Mouse (Mus musculus): ENCODE data around the gene Gm20388. TPM values are rescaled to one million over a fixed set of nuclear protein-coding genes. Genes with fewer than 3 reads are reported as not detected.

The Gm20388 gene
- polyA plus RNA-seq, 1 experiment from 2014 or later = 47.1 TPM

- Histone ChIP-seq H3K27ac (no peak overlapping the region), H3K79me2 (ENCODE audit: inconsistent target) (no peaks in the 10 kb centered on the region), H3K36me3 (ENCODE audit: inconsistent target) (no peaks in the 10 kb centered on the region), H3K4me3 (ENCODE audit: inconsistent target) (no peak overlapping the region)
- WGBS (ENCODE audit: missing documents) = 76% methylated on average over 16 of the region's 16 CpGs
Observed at GRCm38 (mm10) chr8:123813173-123813891, 3902.7 kb downstream of the Gm20388 start.

GRCm38 (mm10) chr8:123813892-123814266 lies 3903.2 kb downstream of the Gm20388 start:
- 89% methylated on average over 4 of the region's 4 CpGs for WGBS (ENCODE audit: missing documents)
- Histone ChIP-seq H3K36me3 (ENCODE audit: inconsistent target) (no peaks in the 10 kb centered on the region), H3K27ac (no peak overlapping the region), H3K79me2 (ENCODE audit: inconsistent target) (no peaks in the 10 kb centered on the region), H3K4me3 (ENCODE audit: inconsistent target) (no peak overlapping the region)

- Histone ChIP-seq H3K36me3 (ENCODE audit: inconsistent target) (no peaks in the 10 kb centered on the region), H3K4me3 (ENCODE audit: inconsistent target) (no peak overlapping the region), H3K27ac (no peak overlapping the region), H3K79me2 (ENCODE audit: inconsistent target) (no peaks in the 10 kb centered on the region)
- 97% methylated on average over 11 of the region's 11 CpGs for WGBS (ENCODE audit: missing documents)
Observed at GRCm38 (mm10) chr8:123815325-123815724, 3904.7 kb downstream of the Gm20388 start.

DNA sequence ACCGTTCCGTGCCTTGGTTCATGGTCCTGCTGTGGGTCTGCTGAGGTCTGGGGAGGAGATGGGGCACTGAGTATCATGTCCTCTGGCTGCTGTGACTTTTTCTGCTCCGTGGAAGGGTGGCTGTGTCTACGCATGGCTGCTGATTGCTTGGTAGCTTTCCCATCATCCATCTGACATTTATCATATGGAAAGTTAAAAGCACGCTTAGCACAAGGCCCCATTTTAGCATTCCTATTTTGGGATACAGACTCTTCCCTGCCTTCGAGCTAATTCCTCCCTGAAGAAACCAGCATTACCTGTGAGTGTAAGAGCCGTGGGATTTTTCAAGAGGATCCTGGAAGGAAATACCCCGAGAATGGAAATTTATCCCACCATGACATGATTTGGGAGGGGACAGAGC lies 3906.3 kb downstream of the Gm20388 start:
- H3K79me2 ChIP-seq (ENCODE audit: inconsistent target) = no peaks in the 10 kb centered on the region
- H3K4me3 ChIP-seq (ENCODE audit: inconsistent target) = no peak overlapping the region
- no peaks in the 10 kb centered on the region for H3K36me3 ChIP-seq (ENCODE audit: inconsistent target)
- WGBS (ENCODE audit: missing documents) = 98% methylated on average over 8 of the region's 8 CpGs
- H3K27ac ChIP-seq = no peak overlapping the region

GRCm38 (mm10) chr8:123817747-123818146 lies 3907.1 kb downstream of the Gm20388 start:
- Histone ChIP-seq H3K4me3 (ENCODE audit: inconsistent target) (no peak overlapping the region), H3K27ac (no peak overlapping the region), H3K79me2 (ENCODE audit: inconsistent target) (no peaks in the 10 kb centered on the region), H3K36me3 (ENCODE audit: inconsistent target) (no peaks in the 10 kb centered on the region)
- WGBS (ENCODE audit: missing documents) = 92% methylated on average over 11 of the region's 11 CpGs

DNA sequence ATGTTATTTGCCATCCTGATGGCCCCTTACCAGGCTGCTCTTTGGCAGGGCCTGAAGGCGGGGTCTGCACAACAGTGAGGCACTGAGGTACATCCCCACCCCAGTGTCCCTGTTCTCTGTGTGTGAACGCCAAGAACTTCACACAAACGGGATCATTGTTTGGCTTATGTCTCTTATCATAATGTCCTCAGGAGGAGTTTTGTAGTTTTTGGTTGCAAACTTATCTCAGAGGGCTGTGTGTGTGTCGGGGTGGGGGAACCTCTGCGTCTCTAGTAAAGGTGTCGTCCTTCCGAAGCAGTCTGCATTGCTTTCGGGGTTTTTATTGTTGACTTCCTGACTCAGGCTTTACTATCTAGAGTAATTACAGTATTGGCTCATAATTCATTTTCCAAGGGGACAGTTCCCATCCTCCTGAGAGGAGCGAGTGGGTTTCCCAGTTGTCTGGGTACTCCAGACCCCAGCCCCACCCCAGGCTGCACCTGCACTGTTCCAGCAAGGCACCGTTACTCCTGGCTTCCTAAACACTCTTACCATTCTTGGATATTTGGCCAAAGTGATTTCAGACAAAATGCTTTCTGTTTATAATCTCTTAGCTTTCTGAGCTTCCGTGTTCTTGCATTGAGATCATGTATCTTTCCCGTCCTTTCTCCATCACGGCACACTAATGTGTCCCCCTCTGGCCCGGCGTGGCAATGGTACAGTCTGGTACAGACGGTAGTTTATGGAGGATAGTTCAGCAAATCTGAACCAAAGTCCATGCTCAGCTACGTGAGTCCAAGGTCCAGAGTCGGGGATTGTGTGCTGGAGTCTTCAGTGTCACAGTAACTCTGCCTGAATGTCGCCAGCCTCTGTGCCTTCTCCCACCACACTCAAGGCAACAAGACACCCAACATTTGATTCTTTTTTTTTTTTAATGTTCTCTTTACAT lies 3909.3 kb downstream of the Gm20388 start:
- H3K27ac ChIP-seq = no peak overlapping the region
- no peaks in the 10 kb centered on the region for H3K79me2 ChIP-seq (ENCODE audit: inconsistent target)
- H3K36me3 ChIP-seq (ENCODE audit: inconsistent target) = no peaks in the 10 kb centered on the region
- no peak overlapping the region for H3K4me3 ChIP-seq (ENCODE audit: inconsistent target)
- 90% methylated on average over 18 of the region's 19 CpGs for WGBS (ENCODE audit: missing documents)

DNA sequence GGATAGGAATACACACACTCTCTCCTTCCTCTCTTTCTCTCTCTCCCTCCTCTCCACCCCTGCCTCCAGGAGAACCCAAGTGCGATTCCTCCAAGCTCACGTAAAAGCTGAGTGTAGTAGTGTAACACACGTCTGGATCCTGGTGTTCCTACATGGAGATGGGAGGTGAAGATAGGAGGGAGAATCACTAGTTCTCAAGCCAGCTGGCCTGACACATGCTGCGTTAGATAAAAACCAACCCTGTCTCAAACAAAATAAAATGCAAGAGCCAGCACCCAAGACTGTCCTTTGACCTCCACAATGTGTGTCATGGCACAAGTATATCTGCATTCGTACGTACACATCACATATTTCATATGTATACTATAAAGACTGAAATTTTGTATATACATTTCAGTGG lies 3910.1 kb downstream of the Gm20388 start:
- Histone ChIP-seq H3K4me3 (ENCODE audit: inconsistent target) (no peak overlapping the region), H3K79me2 (ENCODE audit: inconsistent target) (no peaks in the 10 kb centered on the region), H3K27ac (no peak overlapping the region), H3K36me3 (ENCODE audit: inconsistent target) (no peaks in the 10 kb centered on the region)
- 92% methylated on average over 4 of the region's 6 CpGs for WGBS (ENCODE audit: missing documents)

GRCm38 (mm10) chr8:123823111-123823510 lies 3912.5 kb downstream of the Gm20388 start:
- H3K27ac ChIP-seq = no peak overlapping the region

GRCm38 (mm10) chr8:123823532-123824123 lies 3913.0 kb downstream of the Gm20388 start:
- no peak overlapping the region for H3K27ac ChIP-seq

More at GRCm38 (mm10) chr8:123823111-123823510, 3912.5 kb downstream of the Gm20388 start:
- 92% methylated on average over 10 of the region's 10 CpGs for WGBS (ENCODE audit: missing documents)
- Histone ChIP-seq H3K4me3 (ENCODE audit: inconsistent target) (no peak overlapping the region), H3K36me3 (ENCODE audit: inconsistent target) (no peaks in the 10 kb centered on the region), H3K79me2 (ENCODE audit: inconsistent target) (no peaks in the 10 kb centered on the region)

GRCm38 (mm10) chr8:123826001-123826400 lies 3915.4 kb downstream of the Gm20388 start:
- no peaks in the 10 kb centered on the region for H3K79me2 ChIP-seq (ENCODE audit: inconsistent target)
- WGBS (ENCODE audit: missing documents) = 82% methylated on average over 9 of the region's 9 CpGs
- no peak overlapping the region for H3K4me3 ChIP-seq (ENCODE audit: inconsistent target)
- H3K36me3 ChIP-seq (ENCODE audit: inconsistent target) = no peaks in the 10 kb centered on the region
- no peak overlapping the region for H3K27ac ChIP-seq

More at GRCm38 (mm10) chr8:123823532-123824123, 3913.0 kb downstream of the Gm20388 start:
- Histone ChIP-seq H3K79me2 (ENCODE audit: inconsistent target) (no peaks in the 10 kb centered on the region), H3K4me3 (ENCODE audit: inconsistent target) (no peak overlapping the region), H3K36me3 (ENCODE audit: inconsistent target) (no peaks in the 10 kb centered on the region)
- WGBS (ENCODE audit: missing documents) = 91% methylated on average over 18 of the region's 18 CpGs

DNA sequence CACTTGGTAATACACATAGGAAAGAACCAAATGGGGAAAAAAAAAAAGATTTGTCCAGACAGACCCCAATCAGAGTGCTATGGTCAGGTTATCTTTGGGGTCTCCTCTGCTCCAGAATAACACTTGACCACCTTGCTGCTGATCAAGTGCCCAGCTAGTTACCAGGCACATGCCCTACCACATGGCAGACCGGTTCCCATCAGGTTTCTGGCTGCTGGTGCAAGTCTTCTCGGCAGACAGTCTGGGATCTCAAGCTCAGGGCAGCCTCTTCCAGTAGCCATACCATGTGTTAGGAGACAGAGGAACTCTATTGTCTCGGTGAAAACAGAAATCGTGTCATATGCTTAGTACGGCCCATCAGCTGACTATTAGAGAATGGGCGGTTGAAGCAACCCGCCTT lies 3916.1 kb downstream of the Gm20388 start:
- 98% methylated on average over 7 of the region's 7 CpGs for WGBS (ENCODE audit: missing documents)
- H3K36me3 ChIP-seq (ENCODE audit: inconsistent target) = no peaks in the 10 kb centered on the region
- H3K4me3 ChIP-seq (ENCODE audit: inconsistent target) = no peak overlapping the region
- H3K27ac ChIP-seq = no peak overlapping the region
- H3K79me2 ChIP-seq (ENCODE audit: inconsistent target) = no peaks in the 10 kb centered on the region

DNA sequence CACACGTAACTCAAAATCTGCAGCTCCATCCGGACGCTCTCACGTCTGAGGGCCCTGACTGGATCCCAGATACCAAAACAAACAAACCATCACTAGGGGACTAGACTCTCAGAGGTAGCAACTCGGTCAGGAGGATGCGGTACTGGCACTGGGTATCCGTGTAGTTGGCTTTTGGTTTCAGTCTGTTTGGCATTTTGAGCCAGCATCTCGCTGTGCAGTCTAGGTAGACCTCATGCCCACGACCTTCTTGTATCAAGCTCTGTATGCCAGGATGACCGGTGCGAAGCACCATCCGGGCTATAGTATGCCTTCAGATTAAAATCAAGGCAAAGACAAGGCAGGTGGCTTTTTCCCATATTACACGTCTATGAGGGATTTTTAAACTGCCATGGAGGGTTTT lies 3916.9 kb downstream of the Gm20388 start:
- H3K36me3 ChIP-seq (ENCODE audit: inconsistent target) = no peaks in the 10 kb centered on the region
- H3K79me2 ChIP-seq (ENCODE audit: inconsistent target) = no peaks in the 10 kb centered on the region
- H3K4me3 ChIP-seq (ENCODE audit: inconsistent target) = no peak overlapping the region
- no peak overlapping the region for H3K27ac ChIP-seq
- 95% methylated on average over 13 of the region's 13 CpGs for WGBS (ENCODE audit: missing documents)

DNA sequence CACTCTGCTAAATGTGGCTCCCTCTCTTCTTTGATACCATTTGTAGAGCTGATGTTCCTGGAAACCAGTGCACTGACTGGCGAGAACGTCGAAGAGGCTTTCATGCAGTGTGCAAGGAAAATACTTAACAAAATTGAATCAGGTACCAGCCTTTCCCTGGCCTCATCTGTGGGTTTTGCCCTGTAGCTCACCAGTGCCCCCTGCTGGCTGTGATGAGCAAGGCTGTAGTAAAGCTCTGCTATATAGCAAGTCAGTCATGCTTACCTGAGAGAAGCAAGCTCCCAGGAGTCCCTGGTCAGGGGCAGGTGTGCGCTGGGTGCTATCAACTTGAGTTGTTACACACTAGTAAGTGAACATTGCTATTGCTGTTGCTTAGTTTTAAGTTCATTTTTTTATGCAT lies 3922.1 kb downstream of the Gm20388 start:
- Histone ChIP-seq H3K4me3 (ENCODE audit: inconsistent target) (no peak overlapping the region), H3K79me2 (ENCODE audit: inconsistent target) (no peaks in the 10 kb centered on the region), H3K27ac (no peak overlapping the region), H3K36me3 (ENCODE audit: inconsistent target) (no peaks in the 10 kb centered on the region)
- 100% methylated on average over 4 of the region's 4 CpGs for WGBS (ENCODE audit: missing documents)

DNA sequence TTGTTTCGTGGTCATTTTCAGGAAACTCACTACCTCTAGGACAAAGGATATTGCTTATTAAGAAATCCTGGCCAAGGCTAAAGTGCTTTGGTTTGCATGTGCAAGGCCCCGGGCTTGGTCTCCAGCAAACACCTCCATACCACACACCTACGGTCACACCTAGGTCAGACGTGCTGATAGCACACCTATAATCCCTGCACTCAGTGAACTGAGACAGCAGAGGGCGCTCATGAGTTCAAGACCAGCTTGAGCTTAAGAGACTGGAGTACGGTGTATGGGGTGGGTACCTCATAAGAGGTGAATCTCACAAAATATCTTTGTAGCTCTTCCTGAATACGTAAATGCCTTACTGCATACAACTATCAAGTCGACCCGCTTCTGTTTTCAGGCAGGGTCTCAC lies 3924.8 kb downstream of the Gm20388 start:
- Histone ChIP-seq H3K4me3 (ENCODE audit: inconsistent target) (no peak overlapping the region), H3K36me3 (ENCODE audit: inconsistent target) (no peaks in the 10 kb centered on the region), H3K27ac (no peak overlapping the region), H3K79me2 (ENCODE audit: inconsistent target) (no peaks in the 10 kb centered on the region)
- 70% methylated on average over 9 of the region's 9 CpGs for WGBS (ENCODE audit: missing documents)

DNA sequence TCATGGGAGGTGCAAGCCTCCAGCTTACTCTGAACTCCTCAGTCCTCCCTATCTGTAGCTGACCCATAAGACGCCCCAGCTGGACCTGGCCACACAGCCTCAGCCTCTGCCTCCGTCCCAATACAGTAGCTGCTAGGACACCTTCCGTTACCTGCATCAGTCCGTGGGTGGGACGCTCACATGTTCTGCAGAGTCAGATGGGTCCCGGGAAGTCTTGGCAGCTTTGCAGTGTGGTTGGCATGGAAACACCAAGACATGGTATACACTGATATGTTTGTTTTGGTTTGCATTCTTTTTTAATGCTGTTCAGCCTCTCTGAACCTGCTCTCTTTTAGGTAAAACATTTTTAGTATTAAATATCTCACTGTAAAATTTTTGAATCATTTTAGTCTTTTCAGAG lies 3925.7 kb downstream of the Gm20388 start:
- Histone ChIP-seq H3K27ac (no peak overlapping the region), H3K36me3 (ENCODE audit: inconsistent target) (no peaks in the 10 kb centered on the region), H3K79me2 (ENCODE audit: inconsistent target) (no peaks in the 10 kb centered on the region), H3K4me3 (ENCODE audit: inconsistent target) (no peak overlapping the region)
- whole genome bisulfite sequencing (ENCODE audit: missing documents) = 99% methylated on average over 6 of the region's 6 CpGs

All from macrophage (primary cell).